Mouse (Mus musculus) forebrain, postnatal 0 days (tissue): ENCODE measurements around the gene Tmtc1. TPM values are rescaled to one million over a fixed set of nuclear protein-coding genes. Genes with fewer than 3 reads are reported as not detected.

Experiments used
- ATAC-seq: fragments of 200-750 bp; cut with Nextera tagmentation; 2 replicates; pipeline ENCODE4 v1.8.0; 2017; ENCODE audit warnings: mild to moderate bottlenecking, moderate library complexity
- DNase-seq: peaks from one replicate; pipeline ENCODE4 v3.0.0-alpha.2; 2015
- H3K27ac ChIP-seq: fragments of 300-500 bp; sonication (generic); 2 replicates; pipeline ENCODE4 v1.5.1; 2014; ENCODE audit warnings: low read depth, mild to moderate bottlenecking, antibody characterized with exemption, low read length, moderate library complexity, mixed read lengths
- H3K27me3 ChIP-seq: fragments of 300-500 bp; sonication (generic); 2 replicates; pipeline ENCODE4 v1.6.1; 2014; ENCODE audit warnings: mild to moderate bottlenecking, low read length, mixed read lengths; ENCODE audit not compliant: insufficient read depth
- H3K36me3 ChIP-seq: fragments of 300-500 bp; sonication (generic); 2 replicates; pipeline ENCODE4 v1.6.1; 2014; ENCODE audit warnings: mild to moderate bottlenecking, moderate library complexity; ENCODE audit not compliant: insufficient read depth
- H3K4me1 ChIP-seq: fragments of 300-500 bp; sonication (generic); 2 replicates; pipeline ENCODE4 v1.6.1; 2014; ENCODE audit warnings: antibody characterized with exemption; ENCODE audit not compliant: insufficient read depth
- H3K4me2 ChIP-seq: fragments of 300-500 bp; sonication (generic); 2 replicates; pipeline ENCODE4 v1.6.1; 2014; ENCODE audit warnings: low read depth, mild to moderate bottlenecking, moderate library complexity
- H3K4me3 ChIP-seq: fragments of 300-500 bp; sonication (generic); 2 replicates; pipeline ENCODE4 v1.5.1; 2014; ENCODE audit warnings: low read depth, low read length, mixed read lengths
- H3K9ac ChIP-seq: fragments of 300-500 bp; sonication (generic); 2 replicates; pipeline ENCODE4 v1.6.1; 2014; ENCODE audit warnings: mild to moderate bottlenecking
- H3K9me3 ChIP-seq: fragments of 300-500 bp; sonication (generic); 2 replicates; pipeline ENCODE4 v1.6.1; 2016; ENCODE audit warnings: low read length
- CTCF ChIP-seq: sonication (generic); IDR thresholded peaks from 2 replicates; pipeline ENCODE4 v1.5.1; 2016; ENCODE audit warnings: antibody characterized with exemption, control low read depth, low read depth
- WGBS: fragments of 180-500 bp; shearing (Covaris S2); extraction: QIAGEN DNeasy Blood & Tissue Kit; methylation state at CpG from one replicate; pipeline ENCODE4 v1.1.7; 2014; 5-methylcytosine and 5-hydroxymethylcytosine counted together
- polyA plus RNA-seq: library from polyadenylated mRNA; unstranded; fragments of >200 nt; fragmentation: Nextera tagmentation; extraction: Ambion mirVana; gene quantifications from 2 replicates; pipeline ENCODE4 v1.2.1, GENCODE M21; 2015
- total RNA-seq: library from RNA; depleted of rRNA; stranded (reverse); fragments of >200 nt; gene quantifications from 2 replicates; pipeline ENCODE4 v1.2.3, GENCODE M21; 2014

The Tmtc1 gene
- total and polyA plus RNA-seq, 2 experiments from 2014 or later = 1.7 to 18.9 TPM

DNA sequence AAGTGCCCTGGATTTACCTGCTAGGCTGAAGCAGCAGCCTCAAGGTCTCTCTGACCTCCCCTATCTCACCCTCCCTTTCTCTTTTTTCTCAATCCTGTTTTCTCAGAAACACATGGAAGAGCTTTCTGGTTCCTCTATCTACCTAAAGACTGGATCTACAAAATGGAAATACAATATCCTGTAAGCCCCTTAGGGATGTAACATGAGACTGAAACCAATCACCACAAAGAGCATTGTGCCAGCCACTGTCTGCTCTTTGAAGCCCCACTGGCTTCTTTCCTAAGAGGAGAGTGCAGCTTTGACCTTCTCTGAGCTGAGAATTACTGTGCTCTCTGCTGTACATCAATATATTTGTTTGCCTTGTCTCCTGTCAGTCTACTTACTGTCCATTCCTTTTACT, 147.8 kb downstream of the Tmtc1 start:
- Histone ChIP-seq H3K4me2 (no peak overlapping the region), H3K9ac (no peak overlapping the region), H3K36me3 (no peaks in the 10 kb centered on the region), H3K27ac (no peak overlapping the region), H3K27me3 (no peaks in the 10 kb centered on the region), H3K4me1 (no peaks in the 10 kb centered on the region), H3K4me3 (no peak overlapping the region), H3K9me3 (no peaks in the 10 kb centered on the region)
- TF ChIP-seq CTCF = no peak
- ATAC-seq = no peak
- no peak for DNase-seq

DNA sequence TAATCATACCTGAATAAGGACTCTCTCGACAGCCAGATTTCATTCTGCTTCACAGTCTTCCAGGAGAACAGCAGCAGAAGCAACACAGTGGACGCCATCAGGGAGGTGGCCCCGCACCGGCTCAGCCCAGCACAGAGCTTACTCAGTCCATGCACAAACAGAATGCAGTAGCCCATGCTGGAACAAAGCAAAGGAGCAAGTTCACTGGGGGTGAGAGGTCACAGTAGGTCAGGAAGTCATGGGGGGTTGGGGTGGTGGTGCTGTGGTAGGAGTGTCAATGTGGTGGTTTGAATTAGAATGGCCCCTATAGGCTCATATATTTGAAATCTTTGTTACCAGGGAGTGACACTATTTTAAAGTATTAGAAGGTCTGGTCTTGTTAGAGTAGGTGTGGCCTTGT, 149.7 kb downstream of the Tmtc1 start:
- no peaks in the 10 kb centered on the region for H3K9me3 ChIP-seq
- WGBS = 51% methylated on average over 4 of the region's 4 CpGs

GRCm38 (mm10) chr6:148290865-148291264, 153.3 kb downstream of the Tmtc1 start:
- H3K4me1 ChIP-seq = no peaks in the 10 kb centered on the region
- H3K4me3 ChIP-seq = no peak overlapping the region
- no peak overlapping the region for H3K9ac ChIP-seq
- no peak for TF ChIP-seq CTCF
- DNase-seq (no peak), ATAC-seq (no peak)
- H3K4me2 ChIP-seq = no peak overlapping the region
- no peaks in the 10 kb centered on the region for H3K36me3 ChIP-seq
- no peaks in the 10 kb centered on the region for H3K27me3 ChIP-seq
- no peak overlapping the region for H3K27ac ChIP-seq
- no peaks in the 10 kb centered on the region for H3K9me3 ChIP-seq

More for the DNA sequence above, 149.7 kb downstream of the Tmtc1 start:
- H3K4me1 ChIP-seq = no peaks in the 10 kb centered on the region
- H3K27me3 ChIP-seq = no peaks in the 10 kb centered on the region
- H3K9ac ChIP-seq = no peak overlapping the region
- TF ChIP-seq CTCF = no peak
- no peak overlapping the region for H3K27ac ChIP-seq
- ATAC-seq (no peak), DNase-seq (no peak)
- H3K36me3 ChIP-seq = no peaks in the 10 kb centered on the region
- H3K4me3 ChIP-seq = no peak overlapping the region
- H3K4me2 ChIP-seq = no peak overlapping the region

- no peak overlapping the region for H3K27ac ChIP-seq
- no peak for DNase-seq
- H3K4me1 ChIP-seq = no peaks in the 10 kb centered on the region
- H3K4me2 ChIP-seq = no peak overlapping the region
- no peaks in the 10 kb centered on the region for H3K9me3 ChIP-seq
- TF ChIP-seq CTCF = no peak
- no peak overlapping the region for H3K9ac ChIP-seq
- WGBS = 72% methylated on average over 4 of the region's 4 CpGs
- no peak for ATAC-seq
- peaks cover 5% of the 10 kb centered on the region; the same call in 1 of the 2 replicates for H3K36me3 ChIP-seq
- no peak overlapping the region for H3K4me3 ChIP-seq
- H3K27me3 ChIP-seq = no peaks in the 10 kb centered on the region
Observed at GRCm38 (mm10) chr6:148283224-148283881, 160.8 kb downstream of the Tmtc1 start.

GRCm38 (mm10) chr6:148279240-148279639, 164.9 kb downstream of the Tmtc1 start:
- H3K27me3 ChIP-seq = no peaks in the 10 kb centered on the region
- no peak for TF ChIP-seq CTCF
- no peak overlapping the region for H3K4me2 ChIP-seq
- no peak for ATAC-seq
- no peaks in the 10 kb centered on the region for H3K4me1 ChIP-seq
- H3K9ac ChIP-seq = no peak overlapping the region
- WGBS = 51% methylated on average over 6 of the region's 6 CpGs
- H3K9me3 ChIP-seq = no peaks in the 10 kb centered on the region
- no peak overlapping the region for H3K4me3 ChIP-seq
- H3K27ac ChIP-seq = no peak overlapping the region
- DNase-seq = no peak
- no peaks in the 10 kb centered on the region for H3K36me3 ChIP-seq

GRCm38 (mm10) chr6:148276418-148276817, 167.8 kb downstream of the Tmtc1 start:
- TF ChIP-seq CTCF = no peak
- Histone ChIP-seq H3K4me3 (no peak overlapping the region), H3K4me2 (no peak overlapping the region), H3K27me3 (no peaks in the 10 kb centered on the region), H3K36me3 (no peaks in the 10 kb centered on the region), H3K4me1 (no peaks in the 10 kb centered on the region), H3K9ac (no peak overlapping the region), H3K9me3 (no peaks in the 10 kb centered on the region), H3K27ac (no peak overlapping the region)
- WGBS = 87% methylated on average over 1 of the region's 1 CpGs
- ATAC-seq = no peak
- no peak for DNase-seq

DNA sequence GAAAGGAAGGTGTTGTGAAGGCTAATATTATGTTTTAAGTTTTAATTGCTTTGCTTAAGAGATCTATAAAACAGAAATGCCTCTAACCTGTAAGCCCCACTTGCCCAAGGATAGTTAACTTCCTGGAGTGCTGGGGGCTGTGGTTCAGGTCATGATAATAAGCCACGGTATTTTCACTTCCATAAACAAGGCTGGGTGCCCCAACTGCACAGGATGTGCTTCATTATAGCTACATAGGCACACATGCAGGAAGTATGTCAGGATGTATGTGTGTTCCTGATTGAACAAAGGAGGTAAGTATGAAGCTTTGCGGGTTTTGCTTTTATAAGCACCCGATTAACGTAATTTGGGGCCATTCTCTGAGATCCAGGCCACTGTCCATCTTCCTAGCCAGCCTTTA, 169.1 kb downstream of the Tmtc1 start:
- H3K36me3 ChIP-seq = peaks cover 4% of the 10 kb centered on the region; the same call in 1 of the 2 replicates

More for the DNA sequence above, 169.1 kb downstream of the Tmtc1 start:
- TF ChIP-seq CTCF = no peak
- Histone ChIP-seq H3K4me3 (no peak overlapping the region), H3K9ac (no peak overlapping the region), H3K4me1 (no peaks in the 10 kb centered on the region), H3K27ac (no peak overlapping the region), H3K9me3 (no peaks in the 10 kb centered on the region), H3K4me2 (no peak overlapping the region), H3K27me3 (no peaks in the 10 kb centered on the region)
- DNase-seq (no peak), ATAC-seq (no peak)
- WGBS = 94% methylated on average over 4 of the region's 4 CpGs
